Mouse (Mus musculus) neural tube, embryonic 11.5 days (tissue): ENCODE data around the gene Selenof. TPM values are rescaled to one million over a fixed set of nuclear protein-coding genes. Genes with fewer than 3 reads are reported as not detected.

Source experiments
- ATAC-seq: fragments of 200-750 bp; cut with Nextera tagmentation; 2 replicates; pipeline ENCODE4 v1.8.0; 2017; ENCODE audit warnings: moderate number of reproducible peaks, mild to moderate bottlenecking, moderate TSS enrichment, moderate library complexity; ENCODE audit not compliant: insufficient read depth, low FRiP score, low TSS enrichment
- DNase-seq: peaks from one replicate; pipeline ENCODE4 v3.0.0-alpha.2; 2015; ENCODE audit warnings: low spot score
- H3K27ac ChIP-seq: fragments of 300-500 bp; sonication (generic); 2 replicates; pipeline ENCODE4 v1.5.1; 2014; ENCODE audit warnings: low read depth, mild to moderate bottlenecking, low read length
- H3K27me3 ChIP-seq: fragments of 300-500 bp; sonication (generic); 2 replicates; pipeline ENCODE4 v1.6.1; 2014; ENCODE audit warnings: mild to moderate bottlenecking, low read length, mixed read lengths; ENCODE audit not compliant: control insufficient read depth, insufficient read depth
- H3K36me3 ChIP-seq: fragments of 300-500 bp; sonication (generic); 2 replicates; pipeline ENCODE4 v1.6.1; 2014; ENCODE audit warnings: mild to moderate bottlenecking, low read length, moderate library complexity, mixed read lengths; ENCODE audit not compliant: control insufficient read depth, insufficient read depth
- H3K4me1 ChIP-seq: fragments of 300-500 bp; sonication (generic); 2 replicates; pipeline ENCODE4 v1.6.1; 2014; ENCODE audit warnings: low read length, mixed read lengths; ENCODE audit not compliant: control insufficient read depth, insufficient read depth
- H3K4me2 ChIP-seq: fragments of 300-500 bp; sonication (generic); 2 replicates; pipeline ENCODE4 v1.6.1; 2014; ENCODE audit warnings: low read depth, mild to moderate bottlenecking, moderate library complexity
- H3K4me3 ChIP-seq: fragments of 300-500 bp; sonication (generic); 2 replicates; pipeline ENCODE4 v1.5.1; 2014; ENCODE audit warnings: low read depth, low read length
- H3K9ac ChIP-seq: fragments of 300-500 bp; sonication (generic); 2 replicates; pipeline ENCODE4 v1.6.1; 2014; ENCODE audit warnings: mild to moderate bottlenecking, low read length
- H3K9me3 ChIP-seq: fragments of 300-500 bp; sonication (generic); 2 replicates; pipeline ENCODE4 v1.6.1; 2016; ENCODE audit warnings: low read length; ENCODE audit not compliant: control insufficient read depth
- WGBS: fragments of 180-500 bp; shearing (Covaris S2); extraction: QIAGEN DNeasy Blood & Tissue Kit; methylation state at CpG from one replicate; pipeline ENCODE4 v1.1.7; 2014; 5-methylcytosine and 5-hydroxymethylcytosine counted together
- polyA plus RNA-seq: library from polyadenylated mRNA; unstranded; fragments of >200 nt; fragmentation: Nextera tagmentation; extraction: Ambion mirVana; gene quantifications from 2 replicates; pipeline ENCODE4 v1.2.1, GENCODE M21; 2014

The Selenof gene
- polyA plus RNA-seq, 1 experiment from 2014 or later: 397 TPM

DNA sequence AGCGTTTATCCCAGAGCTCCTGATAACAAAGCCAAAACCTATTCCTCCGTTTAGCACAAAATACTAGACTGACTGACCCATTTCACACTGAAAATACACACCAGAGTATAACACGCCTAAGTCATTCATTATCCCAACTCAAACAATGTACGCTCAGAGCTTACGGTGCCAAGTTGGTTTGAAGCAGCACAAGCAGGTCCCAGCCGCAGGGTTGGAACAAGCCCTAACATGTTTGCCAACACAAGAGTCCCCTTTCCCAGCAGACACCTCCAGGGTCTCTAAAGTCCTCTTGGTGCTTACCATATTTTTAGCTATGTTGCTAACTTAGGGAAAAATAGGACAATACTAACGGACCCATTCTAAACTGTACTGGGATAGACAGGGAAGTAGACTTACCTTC lies 15.0 kb upstream of the Selenof start:
- DNase-seq: no peak
- Histone ChIP-seq H3K4me3 (no peak overlapping the region), H3K4me1 (peaks cover 16% of the 10 kb centered on the region), H3K9ac (no peak overlapping the region), H3K4me2 (no peak overlapping the region), H3K27me3 (no peaks in the 10 kb centered on the region), H3K27ac (no peak overlapping the region), H3K9me3 (no peaks in the 10 kb centered on the region), H3K36me3 (no peaks in the 10 kb centered on the region)
- WGBS: 88% methylated on average over 7 of the region's 7 CpGs
- no peak for ATAC-seq

DNA sequence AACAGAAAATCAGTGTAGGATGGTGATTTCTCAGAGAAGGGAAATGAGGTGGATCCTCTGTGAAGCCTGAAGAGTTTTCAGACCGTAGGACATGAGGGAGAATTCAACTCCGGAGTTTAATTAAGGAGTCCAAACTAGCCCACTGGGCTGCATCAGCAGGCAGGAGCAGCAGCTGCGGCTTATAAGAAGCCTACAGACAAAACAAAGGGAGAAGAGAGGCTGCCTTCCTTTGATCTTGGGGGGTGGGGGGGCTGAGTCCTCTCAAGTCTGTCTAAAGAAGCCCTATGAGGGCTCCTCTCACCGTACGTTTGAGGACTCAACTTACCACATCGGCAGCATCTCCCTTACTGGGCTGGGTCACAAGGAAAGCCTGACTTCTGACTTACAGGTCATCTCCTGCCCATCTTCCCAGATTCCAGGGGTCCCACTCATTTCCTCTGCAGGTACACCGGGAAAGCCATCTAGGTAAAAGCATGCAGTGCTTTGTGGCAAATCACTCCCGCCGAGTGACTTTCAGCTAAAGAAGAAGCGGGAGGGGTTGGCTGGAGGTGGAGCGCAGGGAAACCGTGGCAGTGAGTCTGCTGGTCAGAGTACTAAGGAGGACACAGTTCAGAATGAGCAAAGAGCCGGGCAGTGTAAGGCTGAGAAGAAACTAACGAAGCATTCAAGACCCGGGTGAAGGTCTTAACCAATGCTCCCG lies 13.3 kb upstream of the Selenof start:
- H3K27ac ChIP-seq: no peak overlapping the region
- H3K4me1 ChIP-seq: peaks cover 16% of the 10 kb centered on the region
- H3K9me3 ChIP-seq: no peaks in the 10 kb centered on the region
- ATAC-seq: no peak
- peak; percentile 23 for DNase-seq
- no peaks in the 10 kb centered on the region for H3K27me3 ChIP-seq
- no peaks in the 10 kb centered on the region for H3K36me3 ChIP-seq
- 0 out of 2 replicates have a peak overlapping the region, but pooled peaks have one; percentile 5 for H3K9ac ChIP-seq
- H3K4me3 ChIP-seq: no peak overlapping the region
- H3K4me2 ChIP-seq: peak overlapping the region; percentile 32
- WGBS: 4% methylated on average over 16 of the region's 16 CpGs

DNA sequence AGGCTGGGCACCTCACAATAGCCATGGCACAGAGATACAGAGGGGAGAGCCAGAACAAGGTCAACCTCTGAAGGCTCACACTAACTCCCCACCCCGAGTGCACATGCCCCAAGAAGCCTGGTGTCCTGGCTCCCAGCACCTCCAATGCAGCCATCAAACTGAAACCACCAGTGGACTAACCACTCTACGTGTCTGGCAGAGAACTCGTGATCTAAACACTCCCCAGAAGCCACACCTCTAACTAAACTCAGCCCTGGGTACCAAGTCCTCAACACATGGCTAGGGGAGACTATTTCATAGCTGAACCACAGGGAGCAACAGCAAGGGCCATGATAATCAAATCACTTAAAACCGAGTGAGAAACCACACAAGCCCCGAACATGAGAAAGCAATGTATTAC lies 11.8 kb upstream of the Selenof start:
- Histone ChIP-seq H3K27ac (no peak overlapping the region), H3K4me2 (no peak overlapping the region), H3K4me3 (no peak overlapping the region), H3K9me3 (no peaks in the 10 kb centered on the region), H3K4me1 (peaks cover 16% of the 10 kb centered on the region), H3K36me3 (no peaks in the 10 kb centered on the region), H3K27me3 (no peaks in the 10 kb centered on the region), H3K9ac (no peak overlapping the region)
- ATAC-seq (no peak), DNase-seq (peak; percentile 10)
- WGBS: 50% methylated on average over 5 of the region's 5 CpGs

DNA sequence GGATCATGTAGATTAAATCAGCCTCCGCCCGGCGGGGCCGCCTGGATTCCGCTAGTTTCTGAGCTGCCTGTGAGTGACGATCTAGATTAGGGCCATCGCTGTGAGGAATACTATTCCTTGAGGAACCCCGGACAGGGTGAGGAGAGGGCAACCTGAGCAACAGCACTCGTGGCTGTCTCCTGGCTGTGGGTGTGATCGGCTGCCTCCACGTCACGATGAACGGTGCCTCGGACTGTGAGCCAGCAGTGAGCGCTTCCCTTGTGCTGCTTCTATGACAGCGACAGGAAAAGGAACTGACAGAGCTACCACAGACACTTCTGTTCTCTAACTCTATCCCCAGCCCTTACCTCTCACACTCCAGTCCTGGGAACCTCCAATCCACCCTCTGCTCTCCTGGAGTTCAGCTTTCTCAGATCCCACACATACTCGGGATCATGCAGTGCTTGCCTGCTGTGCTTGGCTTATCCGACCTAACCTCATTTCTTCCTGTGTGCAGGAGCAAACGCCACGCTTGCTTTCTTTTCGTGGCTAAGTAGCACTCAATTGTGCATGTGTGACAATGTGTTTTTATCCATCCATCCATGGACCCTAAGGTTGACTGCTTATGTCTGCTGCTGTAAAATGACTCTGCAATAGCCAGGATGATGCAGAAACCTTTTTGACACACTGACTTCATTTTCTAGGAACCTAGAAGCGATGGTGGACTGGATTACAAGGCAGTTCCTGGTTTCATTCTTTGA lies 8.4 kb upstream of the Selenof start:
- Histone ChIP-seq H3K9ac (no peak overlapping the region), H3K9me3 (no peaks in the 10 kb centered on the region), H3K36me3 (no peaks in the 10 kb centered on the region), H3K4me3 (no peak overlapping the region), H3K4me1 (peaks cover 11% of the 10 kb centered on the region), H3K27ac (no peak overlapping the region), H3K4me2 (no peak overlapping the region), H3K27me3 (no peaks in the 10 kb centered on the region)
- ATAC-seq (no peak), DNase-seq (no peak)
- WGBS: 78% methylated on average over 22 of the region's 22 CpGs

DNA sequence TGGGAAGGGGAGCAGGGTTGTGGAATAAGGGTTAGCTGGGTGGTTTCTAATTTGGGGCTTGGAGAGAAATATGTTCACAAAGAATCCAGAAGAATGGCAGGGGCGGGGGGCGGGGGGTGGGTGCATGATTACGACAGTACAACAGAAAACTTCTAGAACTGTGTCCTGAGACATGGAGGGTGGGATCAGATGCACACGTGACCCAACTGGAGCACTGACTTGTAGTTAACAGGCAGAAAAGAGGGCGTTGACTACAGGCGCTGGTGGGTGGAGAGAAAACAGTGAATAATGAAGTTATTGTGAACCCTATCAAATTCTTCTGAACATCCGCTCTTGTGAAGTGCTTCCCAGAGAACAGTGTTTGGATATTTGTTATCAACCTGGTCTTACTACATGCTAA lies 6.2 kb upstream of the Selenof start:
- Histone ChIP-seq H3K4me2 (no peak overlapping the region), H3K9ac (no peak overlapping the region), H3K4me3 (no peak overlapping the region), H3K27me3 (no peaks in the 10 kb centered on the region), H3K4me1 (peaks cover 7% of the 10 kb centered on the region), H3K9me3 (no peaks in the 10 kb centered on the region), H3K36me3 (no peaks in the 10 kb centered on the region), H3K27ac (no peak overlapping the region)
- no peak for ATAC-seq
- WGBS: 88% methylated on average over 7 of the region's 7 CpGs
- DNase-seq: no peak

DNA sequence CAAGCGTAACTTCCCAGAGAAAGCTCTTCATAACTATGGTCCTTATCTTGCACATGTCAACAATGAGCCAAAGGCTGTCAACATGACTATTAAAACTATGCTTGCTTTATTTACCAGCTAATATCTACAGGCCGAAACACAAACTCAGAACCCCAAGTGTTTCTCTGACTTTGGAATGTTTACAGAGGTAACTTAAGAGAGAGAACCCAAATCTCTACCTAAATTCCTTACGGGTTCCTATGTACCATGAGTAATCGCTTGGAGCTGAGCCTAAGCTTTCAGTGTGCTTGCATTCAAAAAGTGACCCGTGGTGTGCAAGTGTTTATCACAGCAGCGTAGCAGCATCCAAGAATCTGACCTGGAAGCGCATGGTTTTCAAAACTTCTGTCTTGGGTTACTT lies 4.9 kb upstream of the Selenof start:
- ATAC-seq (no peak), DNase-seq (no peak)
- no peaks in the 10 kb centered on the region for H3K27me3 ChIP-seq
- peaks cover 7% of the 10 kb centered on the region for H3K4me1 ChIP-seq
- WGBS: 94% methylated on average over 7 of the region's 7 CpGs
- H3K4me3 ChIP-seq: no peak overlapping the region
- no peak overlapping the region for H3K9ac ChIP-seq
- no peak overlapping the region for H3K27ac ChIP-seq
- no peaks in the 10 kb centered on the region for H3K9me3 ChIP-seq
- H3K36me3 ChIP-seq: no peaks in the 10 kb centered on the region
- H3K4me2 ChIP-seq: no peak overlapping the region

DNA sequence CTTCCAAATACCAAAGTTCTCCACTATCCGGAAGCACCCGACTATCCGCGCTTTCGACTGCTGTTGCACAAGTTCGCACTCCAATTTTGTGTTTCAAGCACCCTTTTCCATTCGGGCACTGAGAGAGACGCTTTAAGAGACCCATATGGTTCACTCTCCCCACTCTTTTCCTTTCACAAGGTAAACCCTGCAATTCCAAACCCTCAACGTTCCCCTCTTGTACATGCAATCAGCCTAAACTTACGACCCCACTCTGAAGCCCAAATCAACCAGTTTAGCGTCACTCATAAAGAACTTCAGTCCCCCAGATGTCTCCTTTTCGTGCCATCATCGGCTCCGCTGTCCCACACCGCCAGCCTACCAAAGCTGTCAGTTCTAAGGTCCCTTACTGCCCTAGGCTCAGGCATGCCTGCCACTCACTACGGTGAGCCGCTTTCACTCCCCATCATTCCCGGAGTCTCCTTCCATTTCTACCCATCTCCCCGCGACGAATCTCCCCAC lies 1.2 kb upstream of the Selenof start:
- no peak for DNase-seq
- Histone ChIP-seq H3K4me1 (peaks cover 13% of the 10 kb centered on the region; the same call in 1 of the 2 replicates), H3K27me3 (no peaks in the 10 kb centered on the region), H3K9me3 (no peaks in the 10 kb centered on the region), H3K27ac (peak overlapping the region; percentile 88), H3K4me3 (peak overlapping the region; percentile 82), H3K36me3 (no peaks in the 10 kb centered on the region), H3K9ac (peak overlapping the region; percentile 86), H3K4me2 (peak overlapping the region; percentile 87)
- no peak for ATAC-seq
- WGBS: under 1% methylated on average over 21 of the region's 21 CpGs

DNA sequence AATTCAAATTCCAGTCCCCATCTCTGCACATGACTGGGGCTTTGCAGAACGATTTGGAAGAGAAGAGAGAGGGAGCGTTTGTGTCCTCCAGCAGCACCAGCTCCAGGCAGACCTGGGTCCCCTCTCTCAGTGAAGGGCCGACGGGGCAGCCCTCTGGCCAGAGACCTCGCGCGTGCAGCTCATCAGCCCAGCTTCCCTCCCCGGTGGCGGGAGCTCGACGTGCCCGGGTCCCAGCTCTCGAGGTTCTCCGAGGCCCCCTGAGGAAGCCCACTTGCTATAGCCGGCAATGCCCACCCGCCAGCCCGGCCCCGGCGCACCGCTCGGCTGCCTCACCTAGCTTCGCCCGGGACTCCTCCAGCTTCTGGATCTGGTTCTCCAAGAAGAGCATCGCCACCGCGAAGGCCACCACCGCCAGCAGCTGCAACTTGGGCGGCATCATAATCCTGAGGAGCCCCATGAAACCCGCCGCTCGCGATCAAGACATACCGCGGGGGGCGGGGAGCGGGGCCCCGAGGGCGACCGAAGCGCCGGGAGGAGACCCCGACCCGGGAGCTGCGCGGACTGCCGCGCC lies 618 bp upstream of the Selenof start:
- Histone ChIP-seq H3K4me2 (peak overlapping the region; percentile 87), H3K4me1 (peaks cover 13% of the 10 kb centered on the region; the same call in 1 of the 2 replicates), H3K27me3 (no peaks in the 10 kb centered on the region), H3K9ac (peak overlapping the region; percentile 86), H3K27ac (peak overlapping the region; percentile 88), H3K36me3 (no peaks in the 10 kb centered on the region), H3K4me3 (peak overlapping the region; percentile 82), H3K9me3 (no peaks in the 10 kb centered on the region)
- WGBS: under 1% methylated on average over 46 of the region's 47 CpGs
- DNase-seq (peak; percentile 70), ATAC-seq (peak; percentile 24)
